Comparison of ENCODE assay signal across 8 mouse cellular contexts in genomic region chr2:152399122-152399542, GRCm38 (mm10). TPM values are rescaled to one million over a fixed set of nuclear protein-coding genes. Genes with fewer than 3 reads are reported as not detected.
DNase-seq lines count a peak whose midpoint lies in the region; ATAC-seq and TF ChIP-seq lines count a peak whose summit lies in the region.

No protein-coding gene starts in this region.

- peak overlapping the region; percentile 94 for H3K4me2 ChIP-seq in heart, embryonic 12.5 days
- peak overlapping the region; percentile 56 for H3K4me2 ChIP-seq in forebrain, embryonic 14.5 days (ENCODE audit: low read length)
- peak overlapping the region; percentile 100 for H3K4me2 ChIP-seq in liver, embryonic 15.5 days

- no peaks in the 10 kb centered on the region for H3K9me3 ChIP-seq in heart, embryonic 12.5 days (replicated peaks)
- H3K9me3 ChIP-seq in ES-Bruce4 (replicated peaks; ENCODE audit: control insufficient read depth, insufficient read depth, low read length, poor library complexity, severe bottlenecking), result no peaks in the 10 kb centered on the region
- no peaks in the 10 kb centered on the region for H3K9me3 ChIP-seq in forebrain, embryonic 14.5 days (replicated peaks; ENCODE audit: control insufficient read depth, low read length)
- no peaks in the 10 kb centered on the region for H3K9me3 ChIP-seq in liver, embryonic 15.5 days (replicated peaks)

- H3K9ac ChIP-seq in heart, embryonic 12.5 days, result peak overlapping the region; percentile 76
- peak overlapping the region; percentile 17; the same call in 1 of the 2 replicates for H3K9ac ChIP-seq in ES-Bruce4 (ENCODE audit: low read depth, poor library complexity, severe bottlenecking)
- peak overlapping the region; percentile 97 for H3K9ac ChIP-seq in forebrain, embryonic 14.5 days (ENCODE audit: low read length)
- H3K9ac ChIP-seq in liver, embryonic 15.5 days, result peak overlapping the region; percentile 76

- ATAC-seq in heart, embryonic 12.5 days (ENCODE audit: insufficient number of reproducible peaks, low FRiP score), result no peak; the same call in 1 of the 2 replicates
- peak; percentile 3 for ATAC-seq in forebrain, embryonic 14.5 days
- ATAC-seq in liver, embryonic 15.5 days (ENCODE audit: insufficient read depth), result no peak

- peaks cover 25% of the 10 kb centered on the region for H3K4me1 ChIP-seq in heart, embryonic 12.5 days (replicated peaks)
- H3K4me1 ChIP-seq in ES-Bruce4 (ENCODE audit: control insufficient read depth, insufficient read depth, low read length), result peaks cover 6% of the 10 kb centered on the region
- peaks cover 13% of the 10 kb centered on the region for H3K4me1 ChIP-seq in forebrain, embryonic 14.5 days (ENCODE audit: control insufficient read depth, insufficient read depth, low read length)
- peaks cover 51% of the 10 kb centered on the region for H3K4me1 ChIP-seq in liver, embryonic 15.5 days (replicated peaks)

- H3K4me3 ChIP-seq in heart, embryonic 12.5 days, result peak overlapping the region; percentile 75
- peak overlapping the region; percentile 81 for H3K4me3 ChIP-seq in ES-Bruce4 (ENCODE audit: low read depth, low read length)
- H3K4me3 ChIP-seq in forebrain, embryonic 14.5 days (ENCODE audit: low read depth, low read length), result peak overlapping the region; percentile 94
- H3K4me3 ChIP-seq in liver, embryonic 15.5 days (replicated peaks), result peak overlapping the region; percentile 83

- no peaks in the 10 kb centered on the region for H3K27me3 ChIP-seq in heart, embryonic 12.5 days (replicated peaks)
- H3K27me3 ChIP-seq in ES-Bruce4 (ENCODE audit: control insufficient read depth, insufficient read depth, low read length, poor library complexity, severe bottlenecking), result no peaks in the 10 kb centered on the region
- no peaks in the 10 kb centered on the region for H3K27me3 ChIP-seq in forebrain, embryonic 14.5 days (replicated peaks; ENCODE audit: control insufficient read depth, insufficient read depth, low read length)
- H3K27me3 ChIP-seq in liver, embryonic 15.5 days, result no peaks in the 10 kb centered on the region; the same call in 1 of the 2 replicates

- H3K36me3 ChIP-seq in heart, embryonic 12.5 days, result peaks cover 7% of the 10 kb centered on the region; the same call in 1 of the 2 replicates
- H3K36me3 ChIP-seq in ES-Bruce4 (ENCODE audit: control insufficient read depth, insufficient read depth, low read length, poor library complexity, severe bottlenecking), result no peaks in the 10 kb centered on the region
- no peaks in the 10 kb centered on the region for H3K36me3 ChIP-seq in forebrain, embryonic 14.5 days (ENCODE audit: control insufficient read depth, insufficient read depth, low read length)
- H3K36me3 ChIP-seq in liver, embryonic 15.5 days (replicated peaks), result no peaks in the 10 kb centered on the region

- no peak for TF ChIP-seq POLR2A in ES-Bruce4 (IDR thresholded peaks at IDR 0.05; ENCODE audit: insufficient read depth, low read length)

- peak overlapping the region; percentile 100 for H3K27ac ChIP-seq in heart, embryonic 12.5 days (ENCODE audit: poor library complexity, severe bottlenecking)
- H3K27ac ChIP-seq in ES-Bruce4 (ENCODE audit: insufficient read depth, low read length), result peak overlapping the region; percentile 52
- peak overlapping the region; percentile 100 for H3K27ac ChIP-seq in forebrain, embryonic 14.5 days (ENCODE audit: low read depth, low read length)
- H3K27ac ChIP-seq in liver, embryonic 15.5 days (replicated peaks), result peak overlapping the region; percentile 94

- intact Hi-C loops in heart, postnatal 25 days (cut with DNase I), result loop anchor here (2.0 kb wide), 1 partner anchor 16 kb away; the partner anchor contains the start of genes 6820408C15Rik and Zcchc3

- under 1% methylated on average over 13 of the region's 13 CpGs for WGBS in heart, embryonic 12.5 days
- WGBS in forebrain, embryonic 14.5 days, result 1% methylated on average over 13 of the region's 13 CpGs
- 6% methylated on average over 13 of the region's 13 CpGs for WGBS in liver, embryonic 15.5 days (ENCODE audit: insufficient replicate concordance)

- TF ChIP-seq EP300 in ES-Bruce4 (IDR thresholded peaks at IDR 0.05; ENCODE audit: insufficient read depth, low read depth, low read length), result no peak

- TF ChIP-seq CTCF in ES-Bruce4 (IDR thresholded peaks at IDR 0.05; ENCODE audit: low read depth, low read length), result no peak

- no peak for DNase-seq in heart, postnatal 25 days (ENCODE audit: low spot score)
- DNase-seq in forebrain, embryonic 14.5 days (ENCODE audit: low spot score), result peak; percentile 82
- no peak for DNase-seq in right cerebral cortex, postnatal 36 days (ENCODE audit: low spot score in 2 of 2)
- DNase-seq in adrenal gland, adult 8-10 months, result no peak
- no peak for DNase-seq in urinary bladder, postnatal 25 days (ENCODE audit: low spot score)

RNA-seq across cellular contexts. Expression of gene Sox12, which starts 1.3 kb away (rescaled TPM):
- polyA plus RNA-seq in heart, embryonic 12.5 days (2016; fragmentation: Nextera tagmentation; extraction: Ambion mirVana), result 11.5 TPM in 2 replicates
- 1 to 10 TPM; 9.5 to 9.7 TPM for total RNA-seq in heart, postnatal 25 days (2021)
- polyA plus RNA-seq in ES-Bruce4 (2011; ENCODE audit: insufficient read depth, insufficient read length, low read depth, missing spikeins), result 27.5 and 31.3 TPM in 2 replicates
- 18.2 and 21.8 TPM in 2 replicates for polyA plus RNA-seq in forebrain, embryonic 14.5 days (2014; fragmentation: Nextera tagmentation; extraction: Ambion mirVana)
- polyA plus RNA-seq in liver, embryonic 15.5 days (2015; fragmentation: Nextera tagmentation; extraction: Ambion mirVana), result 1.2 and 1.5 TPM in 2 replicates
- 10 to 100 TPM in 3 of 4 experiments, 1 to 10 TPM in 1; 9.9 to 16.8 (median 12.6) TPM for total RNA-seq in adrenal gland, adult 8-10 months (2022)

RNA-seq across cellular contexts. Expression of gene Zcchc3, which starts 15.7 kb away (rescaled TPM):
- polyA plus RNA-seq in heart, embryonic 12.5 days (2016; fragmentation: Nextera tagmentation; extraction: Ambion mirVana), result 61.4 and 64.9 TPM in 2 replicates
- 10 to 100 TPM in 1 of 2 experiments, 1 to 10 TPM in 1; 9.7 to 10.1 TPM for total RNA-seq in heart, postnatal 25 days (2021)
- 26.7 and 30.6 TPM in 2 replicates for polyA plus RNA-seq in ES-Bruce4 (2011; ENCODE audit: insufficient read depth, insufficient read length, low read depth, missing spikeins)
- polyA plus RNA-seq in forebrain, embryonic 14.5 days (2014; fragmentation: Nextera tagmentation; extraction: Ambion mirVana), result 17.3 and 18.2 TPM in 2 replicates
- 9.1 and 9.5 TPM in 2 replicates for polyA plus RNA-seq in liver, embryonic 15.5 days (2015; fragmentation: Nextera tagmentation; extraction: Ambion mirVana)
- 10 to 100 TPM in 1 of 4 experiments, 1 to 10 TPM in 3; 7.9 to 11.2 (median 9.2) TPM for total RNA-seq in adrenal gland, adult 8-10 months (2022)

RNA-seq across cellular contexts. Expression of gene 6820408C15Rik, which starts 16.3 kb away (rescaled TPM):
- 1.7 and 2.1 TPM in 2 replicates for polyA plus RNA-seq in heart, embryonic 12.5 days (2016; fragmentation: Nextera tagmentation; extraction: Ambion mirVana)
- total RNA-seq in heart, postnatal 25 days (2021), result 1 to 10 TPM; 2.8 to 3.0 TPM
- not detected in 2 replicates for polyA plus RNA-seq in ES-Bruce4 (2011; ENCODE audit: insufficient read depth, insufficient read length, low read depth, missing spikeins)
- 2.3 and 2.8 TPM in 2 replicates for polyA plus RNA-seq in forebrain, embryonic 14.5 days (2014; fragmentation: Nextera tagmentation; extraction: Ambion mirVana)
- 0.13 and 0.20 TPM in 2 replicates for polyA plus RNA-seq in liver, embryonic 15.5 days (2015; fragmentation: Nextera tagmentation; extraction: Ambion mirVana)
- total RNA-seq in adrenal gland, adult 8-10 months (2022), result under 1 TPM; 0.32 to 0.51 (median 0.42) TPM

RNA-seq across cellular contexts. Expression of gene Nrsn2, which starts 22.7 kb away (rescaled TPM):
- 3.4 and 3.8 TPM in 2 replicates for polyA plus RNA-seq in heart, embryonic 12.5 days (2016; fragmentation: Nextera tagmentation; extraction: Ambion mirVana)
- total RNA-seq in heart, postnatal 25 days (2021), result not detected
- polyA plus RNA-seq in ES-Bruce4 (2011; ENCODE audit: insufficient read depth, insufficient read length, low read depth, missing spikeins), result 1.1 TPM in 1 of 2 replicates, not detected in the other
- polyA plus RNA-seq in forebrain, embryonic 14.5 days (2014; fragmentation: Nextera tagmentation; extraction: Ambion mirVana), result 18.9 and 21.8 TPM in 2 replicates
- polyA plus RNA-seq in liver, embryonic 15.5 days (2015; fragmentation: Nextera tagmentation; extraction: Ambion mirVana), result not detected in 2 replicates
- 10 to 100 TPM in 1 of 4 experiments, 1 to 10 TPM in 3; 5.3 to 11.3 (median 8.1) TPM for total RNA-seq in adrenal gland, adult 8-10 months (2022)

RNA-seq across cellular contexts. Expression of gene Trib3, which starts 55.3 kb away (rescaled TPM):
- polyA plus RNA-seq in heart, embryonic 12.5 days (2016; fragmentation: Nextera tagmentation; extraction: Ambion mirVana), result 8.5 and 10.1 TPM in 2 replicates
- 1 to 10 TPM; 2.2 to 3.0 TPM for total RNA-seq in heart, postnatal 25 days (2021)
- polyA plus RNA-seq in ES-Bruce4 (2011; ENCODE audit: insufficient read depth, insufficient read length, low read depth, missing spikeins), result 11.4 and 12.3 TPM in 2 replicates
- polyA plus RNA-seq in forebrain, embryonic 14.5 days (2014; fragmentation: Nextera tagmentation; extraction: Ambion mirVana), result 0.24 and 0.79 TPM in 2 replicates
- polyA plus RNA-seq in liver, embryonic 15.5 days (2015; fragmentation: Nextera tagmentation; extraction: Ambion mirVana), result 3.8 and 4.4 TPM in 2 replicates
- 10 to 100 TPM in 2 of 4 experiments, 1 to 10 TPM in 2; 2.8 to 11.3 (median 6.9) TPM for total RNA-seq in adrenal gland, adult 8-10 months (2022)

Comparison
In these comparisons a context has a peak if more than half of its experiments do, and no peak if none do; other contexts are left out.
1. H3K9ac ChIP-seq: peak in every context shown above with its lines; median percentile 97 in forebrain, embryonic 14.5 days; 76 in heart, embryonic 12.5 days; 76 in liver, embryonic 15.5 days; 17 in ES-Bruce4.